Mouse (Mus musculus) embryonic fibroblast, embryonic 13.5 days (primary cell): ENCODE measurements at regions not wholly inside any gene's neighbourhood (a gene's known extent, or its start where the extent isn't known, plus 50 kb on each side); places are given as distances from the start of the nearest gene placed in this dataset.

Experiments used
- H3K27ac ChIP-seq: 2 replicates; pipeline ENCODE4 v1.5.1; 2012; ENCODE audit warnings: low read length, control low read depth, inconsistent platforms; ENCODE audit not compliant: insufficient read depth
- H3K4me1 ChIP-seq: 2 replicates; pipeline ENCODE4 v1.6.1; 2011; ENCODE audit warnings: low read length; ENCODE audit not compliant: control insufficient read depth, insufficient read depth
- H3K4me3 ChIP-seq: 2 replicates; pipeline ENCODE4 v1.5.1; 2011; ENCODE audit warnings: mild to moderate bottlenecking, control low read depth, low read length; ENCODE audit not compliant: insufficient read depth
- CTCF ChIP-seq: IDR thresholded peaks from 2 replicates; pipeline ENCODE4 v1.5.1; 2011; ENCODE audit warnings: mild to moderate bottlenecking, control low read depth, low read length, moderate library complexity, borderline replicate concordance; ENCODE audit not compliant: insufficient read depth
- POLR2A ChIP-seq: IDR thresholded peaks from 2 replicates; pipeline ENCODE4 v1.6.1; 2011; ENCODE audit warnings: low read depth, mild to moderate bottlenecking, control low read depth, low read length, moderate library complexity

DNA sequence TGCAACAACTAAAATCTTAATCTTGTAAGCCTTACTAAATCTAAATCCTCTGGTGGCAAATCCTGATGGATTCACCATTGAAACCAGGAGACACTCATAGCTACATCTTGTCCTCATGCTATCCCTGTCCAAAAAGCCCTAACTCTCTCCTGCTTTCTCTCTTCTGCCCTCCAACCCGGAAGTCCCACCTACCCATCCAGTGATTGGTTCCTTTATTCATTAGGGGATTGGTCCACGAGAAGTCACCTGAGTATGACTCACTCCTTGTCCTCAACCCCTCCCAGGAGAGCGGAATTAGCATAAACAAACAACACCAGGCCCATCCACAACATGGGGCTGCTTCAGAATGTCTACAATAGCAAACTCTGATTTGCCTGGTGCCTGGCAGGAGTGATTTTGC, 342.8 kb downstream of the Ins1 start:
- no peak overlapping the region for H3K27ac ChIP-seq

DNA sequence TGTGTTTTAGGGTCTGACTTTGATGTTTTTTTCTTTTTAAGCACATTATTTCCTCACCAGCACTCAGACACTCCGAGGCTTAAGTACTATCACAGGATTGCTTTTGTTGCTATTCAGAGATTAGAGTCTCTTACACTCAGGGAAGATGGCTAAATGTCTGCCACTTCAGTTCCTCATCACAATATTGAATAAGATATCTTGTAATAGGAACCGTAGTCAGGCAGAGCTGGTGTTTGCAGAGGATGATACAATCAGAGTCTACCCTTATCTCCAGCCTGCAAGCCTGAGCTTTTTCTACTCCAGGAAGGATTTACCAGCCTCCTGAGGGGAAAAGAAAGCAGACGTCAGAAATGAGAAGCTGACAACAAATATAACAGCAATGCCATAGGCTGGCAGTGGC, 336.3 kb downstream of the Ins1 start:
- TF ChIP-seq CTCF (no peak), POLR2A (no peak)
- H3K4me3 ChIP-seq, result no peak overlapping the region
- H3K4me1 ChIP-seq, result no peaks in the 10 kb centered on the region
- no peak overlapping the region for H3K27ac ChIP-seq

More for the DNA sequence above, 342.8 kb downstream of the Ins1 start:
- no peak overlapping the region for H3K4me3 ChIP-seq
- TF ChIP-seq POLR2A, result no peak
- no peak for TF ChIP-seq CTCF
- no peaks in the 10 kb centered on the region for H3K4me1 ChIP-seq

DNA sequence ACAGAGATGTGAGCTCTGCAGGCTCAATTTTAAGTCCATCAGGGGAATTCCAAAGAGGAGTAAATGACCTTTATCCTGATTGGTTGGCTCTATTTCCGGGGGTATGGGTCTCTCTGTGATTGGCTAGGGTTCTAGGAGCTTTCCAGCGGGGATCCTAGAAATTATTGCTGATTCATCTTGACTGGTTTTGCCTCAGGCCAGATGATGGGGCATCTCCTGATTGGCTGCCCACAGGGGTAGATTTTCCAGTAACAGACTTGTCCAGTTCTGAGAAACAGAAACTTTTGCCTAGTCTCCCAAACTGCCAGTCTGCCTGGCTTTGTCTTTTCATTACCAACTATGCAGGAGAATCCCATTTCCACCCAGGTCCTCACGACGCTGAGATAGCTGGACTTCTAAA, 301.3 kb downstream of the Ins1 start:
- Histone ChIP-seq H3K4me3 (no peak overlapping the region), H3K27ac (no peak overlapping the region), H3K4me1 (no peaks in the 10 kb centered on the region; the same call in 1 of the 2 replicates)
- TF ChIP-seq CTCF (no peak), POLR2A (no peak)

DNA sequence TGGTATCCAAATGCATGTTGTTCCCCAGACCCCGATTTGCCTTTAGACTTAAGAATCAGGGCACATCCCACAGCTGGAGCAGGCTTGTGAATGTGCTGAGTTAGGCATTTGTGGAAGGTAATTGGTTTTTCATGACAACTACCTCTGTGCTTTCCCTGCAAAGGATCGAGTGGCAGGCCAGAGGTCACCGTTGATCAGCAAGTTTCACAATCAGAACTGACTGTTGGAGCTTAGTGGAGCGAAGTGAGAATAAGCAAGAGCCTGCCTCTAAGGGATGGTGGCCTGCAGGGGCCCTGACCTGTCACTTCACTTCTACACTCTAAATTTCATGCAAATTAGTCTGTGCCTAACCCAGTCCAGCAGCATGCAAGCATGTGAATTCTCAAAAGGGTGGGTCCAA, 270.7 kb downstream of the Ins1 start:
- H3K4me3 ChIP-seq, result no peak overlapping the region
- TF ChIP-seq POLR2A, result no peak
- no peak for TF ChIP-seq CTCF
- H3K4me1 ChIP-seq, result no peaks in the 10 kb centered on the region
- H3K27ac ChIP-seq, result no peak overlapping the region

DNA sequence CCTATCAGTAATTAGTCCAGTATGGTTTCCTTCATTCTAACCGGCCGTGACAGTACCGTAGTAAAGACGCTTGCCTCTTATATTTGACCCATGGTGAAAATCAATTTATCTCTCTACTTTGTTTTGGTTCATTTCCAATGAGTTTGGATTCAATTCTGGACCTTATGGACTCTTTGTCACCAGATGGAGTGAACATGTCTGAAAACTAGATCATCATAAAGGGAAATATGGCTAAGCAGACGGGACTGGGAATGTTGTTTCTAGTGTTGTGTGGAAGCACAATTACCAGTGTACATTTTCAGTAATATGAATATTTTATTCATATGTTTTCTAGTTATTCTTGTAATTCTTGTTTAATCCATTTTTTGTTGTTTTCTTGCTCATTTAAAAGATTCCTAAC, 261.4 kb downstream of the Ins1 start:
- H3K4me3 ChIP-seq, result no peak overlapping the region
- H3K27ac ChIP-seq, result no peak overlapping the region
- TF ChIP-seq CTCF (no peak), POLR2A (no peak)
- no peaks in the 10 kb centered on the region for H3K4me1 ChIP-seq

DNA sequence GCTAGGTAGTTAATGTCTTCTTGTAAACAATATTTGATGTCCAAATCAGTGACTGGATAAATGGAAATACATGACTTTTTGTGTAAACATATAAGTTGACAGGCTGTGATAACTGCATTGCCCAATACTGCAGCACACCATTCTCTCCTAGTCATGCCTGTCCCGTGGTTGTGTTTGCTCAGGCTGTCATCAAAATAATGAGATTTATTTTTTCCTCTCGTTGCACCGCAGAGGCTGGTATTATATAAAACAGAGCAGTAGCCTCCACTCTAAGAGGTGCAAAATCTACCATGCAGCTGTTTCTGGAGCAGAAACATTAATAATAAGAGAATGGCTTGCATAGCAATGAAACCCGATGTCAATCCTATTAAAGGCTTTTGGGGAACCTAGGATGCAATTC, 239.2 kb downstream of the Ins1 start:
- TF ChIP-seq POLR2A, result no peak
- no peaks in the 10 kb centered on the region for H3K4me1 ChIP-seq
- H3K4me3 ChIP-seq, result no peak overlapping the region
- no peak overlapping the region for H3K27ac ChIP-seq
